Mouse (Mus musculus): Measurements from ENCODE around the gene Slc29a3.

- no peak for TF ChIP-seq TAL1 (conservative IDR thresholded peaks at IDR 0.05; ENCODE audit: low read depth, low read length)
- no peak for TF ChIP-seq CTCF (IDR thresholded peaks at IDR 0.05; ENCODE audit: low read depth, low read length)
Measured at GRCm38 (mm10) chr10:60691671-60692390, 60.8 kb downstream of the Slc29a3 start.

Data from G1E (cell line).